Mouse (Mus musculus): Measurements from ENCODE around the gene Usp28. TPM values are rescaled to one million over a fixed set of nuclear protein-coding genes. Genes with fewer than 3 reads are reported as not detected.

Usp28 gene
- polyA plus RNA-seq, 1 experiment from 2014 or later = 27.4 TPM

DNA sequence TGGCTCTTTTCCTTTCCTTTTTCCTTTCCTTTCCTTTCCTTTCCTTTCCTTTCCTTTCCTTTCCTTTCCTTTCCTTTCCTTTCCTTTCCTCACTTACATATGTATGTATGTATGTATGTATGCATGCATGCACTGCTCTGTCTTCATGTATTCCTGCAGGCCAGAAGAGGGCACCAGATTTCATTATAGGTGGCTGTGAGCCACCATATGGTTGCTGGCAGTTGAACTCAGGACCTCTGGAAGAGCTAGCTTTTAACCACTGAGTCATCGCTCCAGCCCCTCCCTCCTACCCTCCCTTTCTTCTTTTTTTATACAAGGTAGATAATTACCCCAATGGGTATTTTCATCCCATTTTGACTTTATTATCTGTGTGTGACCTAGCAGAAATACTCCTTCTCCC, 10.6 kb downstream of the Usp28 start:
- Histone ChIP-seq H3K9me3 (replicated peaks; ENCODE audit: control insufficient read depth, low read length) (no peaks in the 10 kb centered on the region), H3K4me2 (ENCODE audit: low read depth, low read length) (no peak overlapping the region), H3K27me3 (ENCODE audit: control insufficient read depth, insufficient read depth, low read length) (no peaks in the 10 kb centered on the region), H3K4me3 (replicated peaks; ENCODE audit: low read length) (no peak overlapping the region), H3K36me3 (ENCODE audit: control insufficient read depth, insufficient read depth, low read length) (no peaks in the 10 kb centered on the region), H3K27ac (ENCODE audit: low read length) (no peak overlapping the region), H3K4me1 (ENCODE audit: control insufficient read depth, insufficient read depth, low read length) (no peaks in the 10 kb centered on the region), H3K9ac (ENCODE audit: low read length) (no peak overlapping the region)
- ATAC-seq (ENCODE audit: insufficient read depth, low FRiP score) = no peak
- 94% methylated on average over 1 of the region's 1 CpGs for WGBS

GRCm38 (mm10) chr9:48999256-48999655, 14.1 kb downstream of the Usp28 start:
- WGBS = 90% methylated on average over 6 of the region's 6 CpGs
- no peak overlapping the region for H3K4me3 ChIP-seq (replicated peaks; ENCODE audit: low read length)
- ATAC-seq (ENCODE audit: insufficient read depth, low FRiP score) = no peak
- H3K27ac ChIP-seq (ENCODE audit: low read length) = no peak overlapping the region
- no peak overlapping the region for H3K4me2 ChIP-seq (ENCODE audit: low read depth, low read length)
- H3K4me1 ChIP-seq (ENCODE audit: control insufficient read depth, insufficient read depth, low read length) = no peaks in the 10 kb centered on the region
- no peaks in the 10 kb centered on the region for H3K36me3 ChIP-seq (ENCODE audit: control insufficient read depth, insufficient read depth, low read length)
- H3K9me3 ChIP-seq (replicated peaks; ENCODE audit: control insufficient read depth, low read length) = no peaks in the 10 kb centered on the region
- no peaks in the 10 kb centered on the region for H3K27me3 ChIP-seq (ENCODE audit: control insufficient read depth, insufficient read depth, low read length)
- no peak overlapping the region for H3K9ac ChIP-seq (ENCODE audit: low read length)

DNA sequence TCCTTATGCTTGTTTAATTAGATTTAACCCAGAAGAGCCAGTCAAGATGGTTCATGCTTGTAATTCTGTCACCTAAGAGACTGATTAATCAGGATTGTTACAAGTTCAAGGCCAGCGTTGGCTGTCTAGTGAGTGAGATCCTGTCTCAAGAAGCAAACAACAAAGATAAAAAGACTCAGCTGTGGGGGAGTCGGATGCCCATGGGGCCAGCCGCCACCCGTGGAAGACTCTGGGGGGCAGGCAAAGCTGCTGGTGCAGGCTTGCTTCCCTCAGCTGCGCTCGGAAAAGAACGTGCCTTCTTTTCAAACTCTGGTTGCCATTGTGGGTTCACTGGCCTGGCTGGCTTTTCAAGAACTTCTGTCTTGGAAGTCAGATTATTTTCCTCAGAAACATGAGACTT, 30.6 kb downstream of the Usp28 start:
- Histone ChIP-seq H3K4me1 (ENCODE audit: control insufficient read depth, insufficient read depth, low read length) (no peaks in the 10 kb centered on the region), H3K36me3 (ENCODE audit: control insufficient read depth, insufficient read depth, low read length) (peaks cover 5% of the 10 kb centered on the region), H3K9me3 (replicated peaks; ENCODE audit: control insufficient read depth, low read length) (no peaks in the 10 kb centered on the region), H3K4me3 (replicated peaks; ENCODE audit: low read length) (no peak overlapping the region), H3K4me2 (ENCODE audit: low read depth, low read length) (no peak overlapping the region), H3K27ac (ENCODE audit: low read length) (no peak overlapping the region), H3K9ac (ENCODE audit: low read length) (no peak overlapping the region), H3K27me3 (ENCODE audit: control insufficient read depth, insufficient read depth, low read length) (no peaks in the 10 kb centered on the region)
- WGBS = 75% methylated on average over 7 of the region's 7 CpGs
- no peak for ATAC-seq (ENCODE audit: insufficient read depth, low FRiP score)

DNA sequence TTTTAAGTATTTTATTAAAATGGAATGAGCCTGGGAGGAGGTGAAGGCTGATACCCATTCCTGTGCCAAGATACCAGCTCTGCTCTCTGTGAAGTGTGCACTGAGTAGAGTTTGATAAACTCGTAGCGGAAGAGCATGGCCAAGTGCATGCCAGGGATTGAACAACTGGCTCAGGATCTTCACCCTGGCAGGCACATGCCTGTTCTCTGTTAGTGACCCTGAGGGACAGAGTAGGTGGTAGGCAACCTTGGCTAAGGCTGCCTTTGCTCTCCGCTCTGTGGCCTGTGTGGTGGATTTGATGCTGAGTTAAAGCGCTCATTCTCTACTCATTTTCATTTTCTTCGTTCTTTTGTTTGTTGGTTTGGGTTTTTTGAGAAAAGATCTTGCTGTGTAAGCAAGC, 36.1 kb downstream of the Usp28 start:
- Histone ChIP-seq H3K4me3 (replicated peaks; ENCODE audit: low read length) (no peak overlapping the region), H3K4me1 (ENCODE audit: control insufficient read depth, insufficient read depth, low read length) (no peaks in the 10 kb centered on the region), H3K4me2 (ENCODE audit: low read depth, low read length) (no peak overlapping the region), H3K27ac (ENCODE audit: low read length) (no peak overlapping the region), H3K9ac (ENCODE audit: low read length) (no peak overlapping the region), H3K36me3 (ENCODE audit: control insufficient read depth, insufficient read depth, low read length) (no peaks in the 10 kb centered on the region; the same call in 1 of the 2 replicates), H3K27me3 (ENCODE audit: control insufficient read depth, insufficient read depth, low read length) (no peaks in the 10 kb centered on the region), H3K9me3 (replicated peaks; ENCODE audit: control insufficient read depth, low read length) (no peaks in the 10 kb centered on the region)
- ATAC-seq (ENCODE audit: insufficient read depth, low FRiP score) = no peak
- WGBS = 92% methylated on average over 5 of the region's 5 CpGs

- 83% methylated on average over 5 of the region's 5 CpGs for whole genome bisulfite sequencing
- H3K9me3 ChIP-seq (replicated peaks; ENCODE audit: control insufficient read depth, low read length) = no peaks in the 10 kb centered on the region
- H3K4me1 ChIP-seq (ENCODE audit: control insufficient read depth, insufficient read depth, low read length) = no peaks in the 10 kb centered on the region
- H3K4me3 ChIP-seq (replicated peaks; ENCODE audit: low read length) = no peak overlapping the region
- H3K27ac ChIP-seq (ENCODE audit: low read length) = no peak overlapping the region
- no peak overlapping the region for H3K4me2 ChIP-seq (ENCODE audit: low read depth, low read length)
- H3K27me3 ChIP-seq (ENCODE audit: control insufficient read depth, insufficient read depth, low read length) = no peaks in the 10 kb centered on the region
- H3K9ac ChIP-seq (ENCODE audit: low read length) = no peak overlapping the region
- no peaks in the 10 kb centered on the region; the same call in 1 of the 2 replicates for H3K36me3 ChIP-seq (ENCODE audit: control insufficient read depth, insufficient read depth, low read length)
- ATAC-seq (ENCODE audit: insufficient read depth, low FRiP score) = no peak
Measured at GRCm38 (mm10) chr9:49023956-49024355, 38.8 kb downstream of the Usp28 start.

DNA sequence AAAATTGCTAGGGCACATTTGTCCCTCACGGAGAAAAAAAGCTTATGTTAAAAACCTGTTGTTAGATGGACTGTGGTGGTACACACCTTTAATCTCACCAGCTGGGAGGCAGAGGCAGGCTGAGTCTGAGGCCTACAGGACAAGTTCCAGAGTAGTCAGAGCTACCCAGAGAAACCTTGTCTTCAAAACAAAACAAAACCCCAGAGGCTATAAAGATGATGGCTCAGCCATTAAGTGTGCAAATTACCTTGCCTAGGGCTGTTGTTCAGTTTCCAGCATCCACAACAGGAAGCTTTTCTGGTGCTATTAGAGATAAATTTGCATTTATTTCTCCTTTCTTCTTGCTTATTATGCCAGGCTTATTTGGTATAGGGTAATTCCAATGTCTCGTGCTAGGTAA, 39.4 kb downstream of the Usp28 start:
- H3K4me3 ChIP-seq (replicated peaks; ENCODE audit: low read length) = no peak overlapping the region
- H3K9me3 ChIP-seq (replicated peaks; ENCODE audit: control insufficient read depth, low read length) = no peaks in the 10 kb centered on the region
- no peak for ATAC-seq (ENCODE audit: insufficient read depth, low FRiP score)
- no peaks in the 10 kb centered on the region; the same call in 1 of the 2 replicates for H3K36me3 ChIP-seq (ENCODE audit: control insufficient read depth, insufficient read depth, low read length)
- 86% methylated on average over 2 of the region's 2 CpGs for WGBS
- no peaks in the 10 kb centered on the region for H3K27me3 ChIP-seq (ENCODE audit: control insufficient read depth, insufficient read depth, low read length)
- H3K4me2 ChIP-seq (ENCODE audit: low read depth, low read length) = no peak overlapping the region
- H3K9ac ChIP-seq (ENCODE audit: low read length) = no peak overlapping the region
- H3K4me1 ChIP-seq (ENCODE audit: control insufficient read depth, insufficient read depth, low read length) = no peaks in the 10 kb centered on the region
- no peak overlapping the region for H3K27ac ChIP-seq (ENCODE audit: low read length)

- peaks cover 10% of the 10 kb centered on the region for H3K36me3 ChIP-seq (ENCODE audit: control insufficient read depth, insufficient read depth, low read length)
- ATAC-seq (ENCODE audit: insufficient read depth, low FRiP score) = no peak
- H3K27ac ChIP-seq (ENCODE audit: low read length) = no peak overlapping the region
- H3K9ac ChIP-seq (ENCODE audit: low read length) = no peak overlapping the region
- H3K9me3 ChIP-seq (replicated peaks; ENCODE audit: control insufficient read depth, low read length) = no peaks in the 10 kb centered on the region
- WGBS = 91% methylated on average over 4 of the region's 4 CpGs
- no peaks in the 10 kb centered on the region for H3K4me1 ChIP-seq (ENCODE audit: control insufficient read depth, insufficient read depth, low read length)
- H3K4me2 ChIP-seq (ENCODE audit: low read depth, low read length) = no peak overlapping the region
- H3K27me3 ChIP-seq (ENCODE audit: control insufficient read depth, insufficient read depth, low read length) = no peaks in the 10 kb centered on the region
- H3K4me3 ChIP-seq (replicated peaks; ENCODE audit: low read length) = no peak overlapping the region
Measured at GRCm38 (mm10) chr9:49034764-49035163, 49.6 kb downstream of the Usp28 start.

DNA sequence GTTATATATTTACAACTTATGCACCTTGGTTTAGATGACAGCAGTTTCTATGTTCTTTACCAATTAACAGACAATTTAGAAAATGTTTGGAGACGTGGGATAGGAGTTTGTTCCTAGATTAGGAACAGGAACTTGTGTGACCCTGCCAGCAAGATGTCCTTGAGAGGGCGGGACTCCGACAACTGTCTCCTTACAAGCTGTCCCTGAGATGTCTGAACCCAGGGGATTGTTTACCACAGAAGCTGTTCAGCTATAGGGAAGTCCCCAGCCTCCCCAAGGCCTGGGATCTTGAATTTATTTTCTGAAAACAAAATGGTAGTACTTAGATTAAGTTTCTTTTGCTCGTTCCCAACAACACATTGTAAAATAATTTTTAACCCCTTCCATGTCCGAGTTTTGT, 65.7 kb downstream of the Usp28 start:
- H3K27ac ChIP-seq (ENCODE audit: low read length) = no peak overlapping the region
- no peak overlapping the region for H3K9ac ChIP-seq (ENCODE audit: low read length)
- H3K27me3 ChIP-seq (ENCODE audit: control insufficient read depth, insufficient read depth, low read length) = no peaks in the 10 kb centered on the region
- H3K4me3 ChIP-seq (replicated peaks; ENCODE audit: low read length) = no peak overlapping the region
- H3K4me1 ChIP-seq (ENCODE audit: control insufficient read depth, insufficient read depth, low read length) = peaks cover 3% of the 10 kb centered on the region; the same call in 1 of the 2 replicates
- no peak for ATAC-seq (ENCODE audit: insufficient read depth, low FRiP score)
- WGBS = 61% methylated on average over 5 of the region's 5 CpGs
- H3K9me3 ChIP-seq (replicated peaks; ENCODE audit: control insufficient read depth, low read length) = no peaks in the 10 kb centered on the region
- H3K36me3 ChIP-seq (ENCODE audit: control insufficient read depth, insufficient read depth, low read length) = no peaks in the 10 kb centered on the region
- H3K4me2 ChIP-seq (ENCODE audit: low read depth, low read length) = no peak overlapping the region

DNA sequence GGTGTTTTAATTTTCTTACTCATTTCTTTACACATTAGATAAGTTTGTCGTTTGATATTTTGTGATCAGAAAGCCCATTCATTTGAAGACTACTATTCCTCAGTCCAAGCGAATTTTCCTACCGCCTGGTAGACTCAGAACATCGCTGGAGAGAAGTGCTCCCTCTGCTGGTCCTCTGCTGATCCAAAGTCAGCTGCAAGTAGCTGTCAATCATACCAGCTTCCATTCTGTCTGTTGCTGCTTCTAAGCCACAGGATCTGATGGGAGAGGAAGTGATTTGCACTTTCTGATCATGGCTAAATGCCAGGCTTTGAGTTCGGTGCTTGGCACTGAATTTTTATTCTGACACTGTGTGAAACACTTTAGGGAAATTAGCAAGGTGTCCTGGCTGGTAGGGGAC, 66.2 kb downstream of the Usp28 start:
- no peaks in the 10 kb centered on the region for H3K9me3 ChIP-seq (replicated peaks; ENCODE audit: control insufficient read depth, low read length)
- no peak for ATAC-seq (ENCODE audit: insufficient read depth, low FRiP score)
- no peak overlapping the region for H3K4me3 ChIP-seq (replicated peaks; ENCODE audit: low read length)
- H3K9ac ChIP-seq (ENCODE audit: low read length) = no peak overlapping the region
- H3K27me3 ChIP-seq (ENCODE audit: control insufficient read depth, insufficient read depth, low read length) = no peaks in the 10 kb centered on the region
- no peak overlapping the region for H3K4me2 ChIP-seq (ENCODE audit: low read depth, low read length)
- no peaks in the 10 kb centered on the region for H3K36me3 ChIP-seq (ENCODE audit: control insufficient read depth, insufficient read depth, low read length)
- peaks cover 6% of the 10 kb centered on the region for H3K4me1 ChIP-seq (ENCODE audit: control insufficient read depth, insufficient read depth, low read length)
- 12% methylated on average over 5 of the region's 5 CpGs for WGBS
- H3K27ac ChIP-seq (ENCODE audit: low read length) = no peak overlapping the region

DNA sequence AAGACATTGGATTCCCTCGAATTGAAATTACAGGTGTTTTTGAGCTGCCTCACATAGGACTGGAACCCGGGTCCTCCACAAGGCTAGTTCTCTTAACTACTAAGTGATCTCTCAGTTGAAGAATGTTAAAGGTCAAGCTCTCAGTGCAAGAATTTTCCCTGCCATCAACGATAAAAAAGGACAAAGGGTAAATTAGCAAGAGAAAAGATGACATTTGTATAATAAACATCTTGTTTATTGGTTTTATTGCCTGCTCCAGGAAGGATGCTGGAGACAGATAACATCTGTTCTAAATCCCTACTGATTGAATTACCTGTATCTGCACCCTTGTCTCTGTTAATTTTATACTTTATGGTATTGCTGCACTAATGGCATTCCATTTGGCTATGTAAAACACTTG, 68.9 kb downstream of the Usp28 start:
- no peak for ATAC-seq (ENCODE audit: insufficient read depth, low FRiP score)
- 70% methylated on average over 3 of the region's 3 CpGs for WGBS
- Histone ChIP-seq H3K4me3 (replicated peaks; ENCODE audit: low read length) (no peak overlapping the region), H3K27ac (ENCODE audit: low read length) (no peak overlapping the region), H3K36me3 (ENCODE audit: control insufficient read depth, insufficient read depth, low read length) (no peaks in the 10 kb centered on the region), H3K9ac (ENCODE audit: low read length) (no peak overlapping the region), H3K9me3 (replicated peaks; ENCODE audit: control insufficient read depth, low read length) (no peaks in the 10 kb centered on the region), H3K4me2 (ENCODE audit: low read depth, low read length) (no peak overlapping the region), H3K27me3 (ENCODE audit: control insufficient read depth, insufficient read depth, low read length) (no peaks in the 10 kb centered on the region), H3K4me1 (ENCODE audit: control insufficient read depth, insufficient read depth, low read length) (peaks cover 8% of the 10 kb centered on the region)
